Mouse (Mus musculus) v-Abl transformed pro-B cells (cell line): ENCODE data around the gene Gm17359.

ENCODE experiments used
- in situ Hi-C, 2 experiments: fragments of 400-800 bp; cut with MboI; formaldehyde crosslinking; loops; one replicate each; pipeline ENCODE4 v1.15.1; 2025; ENCODE audit not compliant: unreplicated experiment in 2 of 2

Gene Gm17359

GRCm38 (mm10) chr3:79458651-79459275 is 122.3 kb downstream of the Gm17359 start:
- in situ Hi-C loops: loop anchor here in 1 of 2 experiments (25.0 kb wide), 1 partner anchor 354 kb away; no protein-coding TSS in a partner anchor

DNA sequence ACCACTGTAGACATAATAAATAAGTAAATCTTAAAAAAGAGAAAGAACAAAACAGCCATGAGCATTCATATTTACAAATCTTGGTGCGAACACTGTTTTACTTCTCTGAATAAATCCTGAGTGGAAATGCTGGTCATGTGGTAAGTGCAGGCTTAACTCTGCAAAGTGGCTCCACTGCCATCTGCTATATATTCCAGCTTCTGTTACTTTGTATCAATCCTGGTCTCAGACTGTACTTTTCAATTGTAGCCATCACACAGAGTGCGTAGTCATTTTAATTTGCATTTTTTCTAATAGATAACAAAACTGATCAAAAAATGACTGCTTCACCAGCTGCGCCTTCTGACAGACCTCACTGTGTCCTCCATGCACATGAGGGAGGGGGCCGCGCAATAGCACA is 133.0 kb downstream of the Gm17359 start:
- in situ Hi-C loops: loop anchor here in 1 of 2 experiments (25.0 kb wide), 1 partner anchor 343 kb away; no protein-coding TSS in a partner anchor

- in situ Hi-C loops: loop anchor here in 1 of 2 experiments (25.0 kb wide), 1 partner anchor 340 kb away; no protein-coding TSS in a partner anchor
Measured at GRCm38 (mm10) chr3:79472362-79472761, 135.9 kb downstream of the Gm17359 start.

- in situ Hi-C loops: loop anchor here in 1 of 2 experiments (25.0 kb wide), 1 partner anchor 337 kb away; no protein-coding TSS in a partner anchor
Measured at GRCm38 (mm10) chr3:79474911-79475310, 138.4 kb downstream of the Gm17359 start.

- in situ Hi-C loops: no loop called here
Measured at GRCm38 (mm10) chr3:79475980-79476379, 139.5 kb downstream of the Gm17359 start.

DNA sequence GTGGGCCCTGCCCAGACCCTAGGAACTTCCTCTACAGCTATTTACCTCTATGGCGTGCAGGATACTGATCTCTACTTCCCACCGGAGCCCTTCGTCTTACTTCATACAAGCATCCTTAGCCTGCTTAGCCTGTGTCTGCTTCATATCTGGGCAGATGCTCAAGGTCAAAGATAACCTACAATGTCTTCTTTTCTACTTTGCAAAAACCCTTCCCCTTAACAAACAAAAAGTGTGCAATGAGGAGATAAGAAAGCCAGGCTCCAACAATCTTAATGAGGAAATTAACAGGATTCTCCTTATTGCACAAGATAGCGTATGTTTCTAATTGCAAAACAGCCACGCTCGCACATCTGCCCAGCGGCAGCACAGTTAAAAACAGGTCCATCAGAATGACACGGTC is 141.9 kb downstream of the Gm17359 start:
- in situ Hi-C loops: no loop called here

GRCm38 (mm10) chr3:79478880-79479279 is 142.4 kb downstream of the Gm17359 start:
- in situ Hi-C loops: no loop called here

GRCm38 (mm10) chr3:79484286-79485063 is 148.0 kb downstream of the Gm17359 start:
- in situ Hi-C loops: no loop called here

- in situ Hi-C loops: no loop called here
Measured at GRCm38 (mm10) chr3:79488025-79488424, 151.6 kb downstream of the Gm17359 start.

GRCm38 (mm10) chr3:79490102-79490501 is 153.6 kb downstream of the Gm17359 start:
- in situ Hi-C loops: no loop called here

DNA sequence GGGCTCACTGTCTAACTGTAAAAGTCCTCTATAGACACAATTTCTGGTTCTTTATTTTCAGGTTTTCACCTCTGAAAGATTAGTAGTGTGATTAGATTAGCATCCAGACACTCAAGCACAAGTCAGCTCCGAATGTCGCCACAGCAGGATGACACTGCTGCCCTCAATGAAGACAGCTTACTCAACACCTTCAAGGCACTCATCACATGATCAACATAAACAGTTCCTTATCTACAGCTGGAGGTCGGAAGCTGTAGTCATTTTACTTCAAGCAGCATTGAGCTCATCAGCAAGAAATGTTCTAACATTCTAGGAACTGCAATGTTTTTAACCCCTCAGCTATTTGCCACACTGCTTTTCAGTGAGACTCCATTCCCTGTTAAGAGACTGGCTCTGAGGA is 155.2 kb downstream of the Gm17359 start:
- in situ Hi-C loops: no loop called here

DNA sequence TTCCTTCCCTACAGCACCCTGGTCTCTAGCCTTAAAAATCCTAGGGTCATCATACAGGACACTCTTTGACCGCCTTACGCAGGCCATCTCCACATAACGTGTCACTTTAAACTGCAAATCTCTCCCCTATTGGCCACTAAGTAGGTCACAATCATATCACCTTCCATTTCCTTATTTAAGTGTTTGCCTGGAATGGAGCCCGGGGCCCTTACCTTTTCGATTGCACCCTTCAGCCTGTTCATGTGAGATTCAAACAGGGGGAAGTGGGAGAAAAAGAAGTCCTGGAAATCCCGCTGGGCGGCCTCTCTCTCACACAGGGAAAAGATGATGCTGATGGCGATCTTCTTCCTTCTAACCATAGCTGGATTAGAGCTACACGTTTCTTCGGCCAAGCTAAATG is 156.6 kb downstream of the Gm17359 start:
- in situ Hi-C loops: no loop called here

GRCm38 (mm10) chr3:79494028-79494427 is 157.6 kb downstream of the Gm17359 start:
- in situ Hi-C loops: no loop called here

GRCm38 (mm10) chr3:79495151-79495550 is 158.7 kb downstream of the Gm17359 start:
- in situ Hi-C loops: no loop called here

DNA sequence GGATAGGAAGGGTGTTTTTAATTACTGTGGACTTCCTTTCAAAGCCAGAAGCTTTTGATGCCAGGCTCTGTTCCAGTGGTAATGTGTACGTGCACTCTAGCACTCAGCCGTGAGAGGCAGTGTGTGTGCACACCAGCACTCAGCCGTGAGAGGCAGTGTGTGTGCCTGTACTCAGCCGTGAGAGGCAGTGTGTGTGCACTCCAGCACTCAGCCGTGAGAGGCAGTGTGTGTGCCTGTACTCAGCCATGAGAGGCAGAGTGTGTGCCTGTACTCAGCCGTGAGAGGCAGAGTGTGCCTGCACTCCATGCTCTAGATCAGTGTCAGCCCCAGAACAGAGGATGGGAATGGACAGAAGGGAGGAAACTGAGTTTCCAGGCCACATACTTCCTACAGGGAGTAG is 160.2 kb downstream of the Gm17359 start:
- in situ Hi-C loops: no loop called here

DNA sequence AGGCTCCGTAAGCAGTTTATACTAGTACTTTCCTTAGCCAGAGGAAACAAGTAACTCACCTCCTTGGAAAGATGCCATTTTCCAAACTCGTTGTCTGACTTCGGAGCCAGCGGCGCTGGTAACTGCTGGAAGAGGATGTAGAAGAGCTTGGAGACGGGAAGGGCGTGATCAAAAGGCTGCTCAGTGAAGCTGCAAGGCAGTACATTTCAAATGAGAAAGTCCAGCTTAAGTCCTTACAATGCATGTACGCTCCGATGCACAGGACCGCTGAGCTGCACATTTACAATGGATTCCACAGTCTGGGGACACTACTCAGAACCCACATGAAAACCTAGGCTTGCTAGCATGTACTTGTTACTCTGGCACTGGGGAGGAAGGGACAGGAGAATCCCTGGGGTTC is 163.8 kb downstream of the Gm17359 start:
- in situ Hi-C loops: no loop called here

GRCm38 (mm10) chr3:79501166-79501728 is 164.8 kb downstream of the Gm17359 start:
- in situ Hi-C loops: no loop called here
